Mouse (Mus musculus) neural tube, embryonic 12.5 days (tissue): ENCODE data around the gene Daxx. TPM values are rescaled to one million over a fixed set of nuclear protein-coding genes. Genes with fewer than 3 reads are reported as not detected.
"Not testable (repeated sequence)": the region's sequence is repeated elsewhere in the genome, so short reads cannot be mapped to it uniquely, and the experiment has no call there.

Experiments used
- ATAC-seq: fragments of 200-750 bp; cut with Nextera tagmentation; 2 replicates; pipeline ENCODE4 v1.8.0; 2017; ENCODE audit warnings: low read depth, mild to moderate bottlenecking, moderate TSS enrichment, moderate library complexity; ENCODE audit not compliant: low FRiP score
- H3K27ac ChIP-seq: fragments of 300-500 bp; sonication (generic); 2 replicates; pipeline ENCODE4 v1.5.1; 2016
- H3K27me3 ChIP-seq: fragments of 300-500 bp; sonication (generic); replicated peaks from 2 replicates; pipeline ENCODE4 v1.6.1; 2016; ENCODE audit warnings: mild to moderate bottlenecking
- H3K36me3 ChIP-seq: fragments of 300-500 bp; sonication (generic); 2 replicates; pipeline ENCODE4 v1.6.1; 2016; ENCODE audit warnings: mild to moderate bottlenecking
- H3K4me1 ChIP-seq: fragments of 300-500 bp; sonication (generic); 2 replicates; pipeline ENCODE4 v1.6.1; 2016
- H3K4me2 ChIP-seq: fragments of 300-500 bp; sonication (generic); replicated peaks from 2 replicates; pipeline ENCODE4 v1.6.1; 2016; ENCODE audit warnings: mild to moderate bottlenecking
- H3K4me3 ChIP-seq: fragments of 300-500 bp; sonication (generic); 2 replicates; pipeline ENCODE4 v1.5.1; 2016
- H3K9ac ChIP-seq: fragments of 300-500 bp; sonication (generic); 2 replicates; pipeline ENCODE4 v1.6.1; 2016; ENCODE audit warnings: mild to moderate bottlenecking
- H3K9me3 ChIP-seq: fragments of 300-500 bp; sonication (generic); 2 replicates; pipeline ENCODE4 v1.6.1; 2016; ENCODE audit warnings: mild to moderate bottlenecking
- WGBS: fragments of 180-500 bp; shearing (Covaris S2); methylation state at CpG from one replicate; pipeline ENCODE4 v1.1.7; 2016; 5-methylcytosine and 5-hydroxymethylcytosine counted together
- polyA plus RNA-seq: library from polyadenylated mRNA; unstranded; fragments of >200 nt; fragmentation: Nextera tagmentation; extraction: Ambion mirVana; gene quantifications from 2 replicates; pipeline ENCODE4 v1.2.1, GENCODE M21; 2016

The Daxx gene
- polyA plus RNA-seq, 1 experiment from 2014 or later = 60.3 TPM

- Histone ChIP-seq H3K9me3 (no peaks in the 10 kb centered on the region), H3K4me1 (peaks cover 28% of the 10 kb centered on the region), H3K4me2 (peak overlapping the region; percentile 99), H3K27me3 (no peaks in the 10 kb centered on the region), H3K36me3 (peaks cover 48% of the 10 kb centered on the region), H3K9ac (peak overlapping the region; percentile 76), H3K27ac (no peak overlapping the region), H3K4me3 (peak overlapping the region; percentile 89)
- ATAC-seq = no peak
- WGBS = 4% methylated on average over 26 of the region's 26 CpGs
Observed at GRCm38 (mm10) chr17:33940981-33941380, 31.8 kb downstream of the Daxx start.

GRCm38 (mm10) chr17:33941381-33941780 lies 32.2 kb downstream of the Daxx start:
- no peak overlapping the region for H3K27ac ChIP-seq
- H3K9ac ChIP-seq = peak overlapping the region; percentile 76
- peak overlapping the region; percentile 99 for H3K4me2 ChIP-seq
- WGBS = 56% methylated on average over 19 of the region's 19 CpGs
- no peak for ATAC-seq
- peak overlapping the region; percentile 89 for H3K4me3 ChIP-seq
- H3K4me1 ChIP-seq = peaks cover 28% of the 10 kb centered on the region
- H3K27me3 ChIP-seq = no peaks in the 10 kb centered on the region
- H3K9me3 ChIP-seq = no peaks in the 10 kb centered on the region
- H3K36me3 ChIP-seq = peaks cover 51% of the 10 kb centered on the region

- peaks cover 54% of the 10 kb centered on the region for H3K36me3 ChIP-seq
- no peak overlapping the region for H3K9ac ChIP-seq
- no peaks in the 10 kb centered on the region for H3K27me3 ChIP-seq
- no peaks in the 10 kb centered on the region for H3K9me3 ChIP-seq
- H3K4me3 ChIP-seq = no peak overlapping the region
- no peak for ATAC-seq
- no peak overlapping the region for H3K27ac ChIP-seq
- H3K4me2 ChIP-seq = no peak overlapping the region
- peaks cover 28% of the 10 kb centered on the region for H3K4me1 ChIP-seq
- 95% methylated on average over 15 of the region's 15 CpGs for WGBS
Observed at GRCm38 (mm10) chr17:33943454-33943853, 34.2 kb downstream of the Daxx start.

GRCm38 (mm10) chr17:33947430-33948089 lies 38.3 kb downstream of the Daxx start:
- Histone ChIP-seq H3K27me3 (no peaks in the 10 kb centered on the region), H3K4me1 (peaks cover 29% of the 10 kb centered on the region), H3K9me3 (no peaks in the 10 kb centered on the region), H3K27ac (no peak overlapping the region), H3K36me3 (peaks cover 78% of the 10 kb centered on the region), H3K4me3 (no peak overlapping the region), H3K9ac (no peak overlapping the region), H3K4me2 (no peak overlapping the region)
- no peak for ATAC-seq
- 92% methylated on average over 10 of the region's 10 CpGs for WGBS

GRCm38 (mm10) chr17:33948090-33948904 lies 39.1 kb downstream of the Daxx start:
- Histone ChIP-seq H3K27ac (no peak overlapping the region), H3K4me3 (no peak overlapping the region), H3K4me2 (no peak overlapping the region), H3K4me1 (peaks cover 37% of the 10 kb centered on the region), H3K9ac (no peak overlapping the region), H3K9me3 (no peaks in the 10 kb centered on the region), H3K27me3 (no peaks in the 10 kb centered on the region), H3K36me3 (peaks cover 79% of the 10 kb centered on the region)
- ATAC-seq = no peak
- 85% methylated on average over 22 of the region's 22 CpGs for WGBS

GRCm38 (mm10) chr17:33948905-33949537 lies 39.8 kb downstream of the Daxx start:
- no peak overlapping the region for H3K27ac ChIP-seq
- no peaks in the 10 kb centered on the region for H3K9me3 ChIP-seq
- 92% methylated on average over 19 of the region's 19 CpGs for WGBS
- ATAC-seq = no peak
- H3K36me3 ChIP-seq = peaks cover 78% of the 10 kb centered on the region
- no peak overlapping the region for H3K4me2 ChIP-seq
- H3K4me3 ChIP-seq = no peak overlapping the region
- H3K4me1 ChIP-seq = peaks cover 44% of the 10 kb centered on the region
- no peaks in the 10 kb centered on the region for H3K27me3 ChIP-seq
- no peak overlapping the region for H3K9ac ChIP-seq

- ATAC-seq = no peak
- WGBS = 71% methylated on average over 10 of the region's 10 CpGs
- H3K27ac ChIP-seq = 0 out of 2 replicates have a peak overlapping the region, but pooled peaks have one; percentile 75
- H3K4me3 ChIP-seq = peak overlapping the region; percentile 41
- peak overlapping the region; percentile 88 for H3K4me2 ChIP-seq
- H3K27me3 ChIP-seq = no peaks in the 10 kb centered on the region
- H3K4me1 ChIP-seq = peaks cover 52% of the 10 kb centered on the region
- H3K9me3 ChIP-seq = no peaks in the 10 kb centered on the region
- H3K9ac ChIP-seq = peak overlapping the region; percentile 60
- peaks cover 74% of the 10 kb centered on the region for H3K36me3 ChIP-seq
Observed at GRCm38 (mm10) chr17:33950131-33950625, 41.0 kb downstream of the Daxx start.

- peaks cover 52% of the 10 kb centered on the region for H3K4me1 ChIP-seq
- H3K4me2 ChIP-seq = peak within 1 kb of the TSS; percentile 88
- H3K9me3 ChIP-seq = no peaks in the 10 kb centered on the region
- 1% methylated on average over 45 of the region's 45 CpGs for WGBS
- H3K36me3 ChIP-seq = peaks cover 64% of the 10 kb centered on the region
- H3K9ac ChIP-seq = peak within 1 kb of the TSS; percentile 60
- peak; percentile 61 for ATAC-seq
- H3K27me3 ChIP-seq = no peaks in the 10 kb centered on the region
- H3K27ac ChIP-seq = peak within 1 kb of the TSS; percentile 75
- H3K4me3 ChIP-seq = peak within 1 kb of the TSS; percentile 41
Observed at GRCm38 (mm10) chr17:33951021-33951946, 42.1 kb downstream of the Daxx start, which contains the start of gene B3galt4. B3galt4 (minus strand) TSS chr17:33951488.

GRCm38 (mm10) chr17:33952015-33952414 lies 42.8 kb downstream of the Daxx start:
- not testable (repeated sequence) for H3K27me3 ChIP-seq, H3K27ac ChIP-seq, ATAC-seq, H3K9me3 ChIP-seq
- Histone ChIP-seq H3K36me3 (peaks cover 58% of the 10 kb centered on the region), H3K4me3 (peak overlapping the region; percentile 41; the same call in 1 of the 2 replicates), H3K9ac (peak overlapping the region; percentile 60; the same call in 1 of the 2 replicates), H3K4me1 (peaks cover 58% of the 10 kb centered on the region), H3K4me2 (peak overlapping the region; percentile 88)
- 77% methylated on average over 13 of the region's 13 CpGs for WGBS

GRCm38 (mm10) chr17:33952879-33953278 lies 43.7 kb downstream of the Daxx start:
- no peak overlapping the region for H3K9ac ChIP-seq
- WGBS = 76% methylated on average over 4 of the region's 4 CpGs
- no peaks in the 10 kb centered on the region for H3K9me3 ChIP-seq

GRCm38 (mm10) chr17:33953310-33953709 lies 44.1 kb downstream of the Daxx start:
- Histone ChIP-seq H3K4me1 (peaks cover 58% of the 10 kb centered on the region), H3K4me2 (peak overlapping the region; percentile 97; the same call in 1 of the 2 replicates), H3K9me3 (no peaks in the 10 kb centered on the region), H3K9ac (no peak overlapping the region), H3K27ac (no peak overlapping the region), H3K36me3 (peaks cover 51% of the 10 kb centered on the region), H3K4me3 (no peak overlapping the region), H3K27me3 (no peaks in the 10 kb centered on the region)
- 83% methylated on average over 3 of the region's 3 CpGs for WGBS
- no peak for ATAC-seq

More at GRCm38 (mm10) chr17:33952879-33953278, 43.7 kb downstream of the Daxx start:
- Histone ChIP-seq H3K4me2 (no peak overlapping the region; the same call in 1 of the 2 replicates), H3K27ac (no peak overlapping the region), H3K4me3 (no peak overlapping the region), H3K27me3 (no peaks in the 10 kb centered on the region), H3K4me1 (peaks cover 58% of the 10 kb centered on the region), H3K36me3 (peaks cover 52% of the 10 kb centered on the region)
- ATAC-seq = no peak
